Mouse (Mus musculus) inflammation-experienced regulatory T-cells, adult 6 months (primary cell): ENCODE results near the gene Calhm4. TPM values are rescaled to one million over a fixed set of nuclear protein-coding genes. Genes with fewer than 3 reads are reported as not detected.
"Not testable (repeated sequence)": the region's sequence is repeated elsewhere in the genome, so short reads cannot be mapped to it uniquely, and the experiment has no call there.

Experiments
- ATAC-seq: one replicate; pipeline ENCODE4 v1.8.0; 2017
- polyA plus RNA-seq, 3 experiments: library from polyadenylated mRNA; unstranded; fragments of 100-300 nt; shearing (Covaris generic); gene quantifications; one replicate each; pipeline ENCODE4 v1.2.1; 2017

The Calhm4 gene
- not detected for polyA plus RNA-seq

GRCm38 (mm10) chr10:34044210-34044609, at the start of gene Calhm4:
TSS of gene Calhm4 (minus strand) at chr10:34044310.
- ATAC-seq, result no peak

- no peak for ATAC-seq
These were observed 47.8 kb upstream of the Calhm4 start for GRCm38 (mm10) chr10:34091888-34092287.

GRCm38 (mm10) chr10:34090481-34090880, 46.4 kb upstream of the Calhm4 start:
- no peak for ATAC-seq

GRCm38 (mm10) chr10:34089517-34089916, 45.4 kb upstream of the Calhm4 start:
- no peak for ATAC-seq

GRCm38 (mm10) chr10:34088515-34088914, 44.4 kb upstream of the Calhm4 start:
- ATAC-seq, result no peak

- no peak for ATAC-seq
These were observed 42.4 kb upstream of the Calhm4 start for GRCm38 (mm10) chr10:34086514-34086913.

- peak; percentile 60 for ATAC-seq
These were observed 30.6 kb upstream of the Calhm4 start for GRCm38 (mm10) chr10:34074522-34075200.

GRCm38 (mm10) chr10:34071650-34072049, 27.5 kb upstream of the Calhm4 start:
- no peak for ATAC-seq

GRCm38 (mm10) chr10:34070999-34071492, 26.9 kb upstream of the Calhm4 start:
- ATAC-seq, result peak; percentile 32

GRCm38 (mm10) chr10:34069606-34070005, 25.5 kb upstream of the Calhm4 start:
- no peak for ATAC-seq

- ATAC-seq, result no peak
These were observed 22.5 kb upstream of the Calhm4 start for GRCm38 (mm10) chr10:34066591-34066990.

- no peak for ATAC-seq
These were observed 9.9 kb upstream of the Calhm4 start for GRCm38 (mm10) chr10:34053987-34054386.

- no peak for ATAC-seq
These were observed 6.7 kb downstream of the Calhm4 start, which contains the start of gene Trappc3l for GRCm38 (mm10) chr10:34037401-34037800. TSS of gene Trappc3l (plus strand) at chr10:34037597.

- ATAC-seq, result peak; percentile 89
These were observed 7.5 kb downstream of the Calhm4 start for GRCm38 (mm10) chr10:34036587-34036986.

GRCm38 (mm10) chr10:34033630-34034305, 10.3 kb downstream of the Calhm4 start:
- peak; percentile 30 for ATAC-seq

- peak; percentile 89 for ATAC-seq
These were observed 13.8 kb downstream of the Calhm4 start for GRCm38 (mm10) chr10:34030322-34030721.

GRCm38 (mm10) chr10:34019302-34020075, 24.6 kb downstream of the Calhm4 start, which contains the start of gene Rwdd1:
TSS of gene Rwdd1 (minus strand) at chr10:34019624.
- ATAC-seq, result peak; percentile 89

GRCm38 (mm10) chr10:34018746-34019301, 25.3 kb downstream of the Calhm4 start:
- peak; percentile 12 for ATAC-seq

- no peak for ATAC-seq
These were observed 30.9 kb downstream of the Calhm4 start for GRCm38 (mm10) chr10:34013241-34013640.

- ATAC-seq, result no peak
These were observed 31.5 kb downstream of the Calhm4 start for GRCm38 (mm10) chr10:34012581-34012980.

- no peak for ATAC-seq
These were observed 45.7 kb downstream of the Calhm4 start for GRCm38 (mm10) chr10:33998397-33998796.

GRCm38 (mm10) chr10:33996686-33997085, 47.4 kb downstream of the Calhm4 start:
- ATAC-seq, result not testable (repeated sequence)
